Mouse (Mus musculus) right cerebral cortex, postnatal 14 days (tissue): Measurements from ENCODE around the gene Cdh10.

Experiments
- DNase-seq: peaks from one replicate; pipeline ENCODE4 v3.0.0; 2022

Gene Cdh10

DNA sequence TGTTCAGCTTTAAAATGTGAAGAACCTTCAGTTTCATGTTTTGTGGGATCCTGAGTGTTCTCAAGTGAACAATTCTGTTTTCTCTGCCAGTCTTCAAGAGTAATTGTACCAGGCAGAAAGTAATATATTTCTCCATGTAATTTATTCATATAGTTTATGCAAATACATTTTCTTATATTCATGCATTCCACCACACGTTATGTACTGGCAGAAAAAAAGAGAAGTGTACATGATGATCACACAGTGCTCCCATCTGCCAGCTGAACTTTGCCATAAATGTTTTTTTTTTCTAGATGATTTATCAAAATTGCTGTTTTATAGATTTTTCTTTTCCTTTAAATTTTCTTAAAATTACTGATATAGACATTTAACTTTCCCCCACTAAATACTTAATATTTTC lies 168.9 kb downstream of the Cdh10 start:
- DNase-seq, result no peak

- DNase-seq, result no peak
Observed at GRCm38 (mm10) chr15:18993512-18993911, 174.8 kb downstream of the Cdh10 start.

DNA sequence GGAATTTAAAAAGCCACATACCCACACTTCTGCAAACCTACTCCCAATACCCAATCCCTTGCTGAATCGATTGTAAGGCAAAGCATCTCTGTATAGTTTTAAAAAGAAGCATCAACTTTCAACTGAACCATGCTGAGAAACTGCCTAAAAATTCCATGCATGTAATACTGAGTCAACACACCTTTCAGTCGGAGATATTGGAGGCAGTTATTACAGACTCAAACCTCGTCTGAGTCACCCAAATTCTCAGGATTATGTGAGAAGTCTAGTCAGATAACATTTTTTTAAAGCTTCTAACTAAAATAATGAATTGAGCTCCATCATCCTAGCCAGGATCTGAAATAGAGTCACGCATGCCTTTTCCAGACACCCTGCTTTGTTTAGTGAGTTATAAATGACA lies 175.5 kb downstream of the Cdh10 start:
- DNase-seq, result no peak

DNA sequence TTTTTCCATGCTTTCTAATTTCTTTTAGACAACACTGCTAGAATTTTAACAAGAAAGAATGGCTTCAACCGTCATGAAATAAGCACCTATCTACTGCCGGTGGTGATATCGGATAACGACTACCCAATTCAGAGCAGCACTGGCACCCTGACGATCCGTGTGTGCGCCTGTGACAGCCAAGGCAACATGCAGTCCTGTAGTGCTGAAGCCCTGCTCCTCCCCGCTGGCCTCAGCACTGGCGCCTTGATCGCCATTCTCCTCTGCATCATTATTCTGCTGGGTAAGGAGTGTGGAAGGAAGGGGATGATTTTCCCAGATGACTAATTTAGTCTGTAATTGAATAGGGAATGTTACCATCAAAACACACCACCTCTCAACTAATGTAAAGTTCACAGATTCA lies 192.1 kb downstream of the Cdh10 start:
- no peak for DNase-seq

DNA sequence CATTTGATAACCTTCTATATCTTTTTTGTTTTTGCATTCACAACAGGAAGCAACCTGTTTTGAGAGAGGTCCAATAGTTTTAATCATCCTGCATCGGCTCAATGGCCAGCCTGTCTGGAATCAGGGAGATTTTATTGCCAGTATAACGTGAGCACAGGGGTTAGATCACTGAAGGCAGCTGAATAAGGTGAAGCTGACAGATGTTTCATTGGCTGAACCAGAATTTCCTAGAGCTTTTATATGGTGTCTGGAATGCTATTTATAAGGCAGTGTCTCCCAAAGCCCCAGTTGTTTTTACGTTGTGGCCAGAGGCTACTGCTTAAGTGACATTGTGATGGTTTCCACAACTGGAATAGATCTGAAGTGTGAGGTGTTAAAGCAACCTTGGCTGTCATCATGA lies 214.2 kb downstream of the Cdh10 start:
- no peak for DNase-seq

- no peak for DNase-seq
Observed at GRCm38 (mm10) chr15:19040077-19040476, 221.3 kb downstream of the Cdh10 start.
